Mouse (Mus musculus) stomach, postnatal 0 days (tissue): ENCODE data around the gene Crebl2.

Experiments
- CTCF ChIP-seq: IDR thresholded peaks from 2 replicates; pipeline ENCODE4 v1.5.1; 2016; ENCODE audit warnings: antibody characterized with exemption, low read depth, mild to moderate bottlenecking, moderate library complexity
- EP300 ChIP-seq: optimal IDR thresholded peaks from 2 replicates; pipeline ENCODE3; 2016; ENCODE audit warnings: antibody characterized with exemption

GRCm38 (mm10) chr6:134817051-134817928 is 12.7 kb upstream of the Crebl2 start:
- TF ChIP-seq CTCF = no peak
- TF ChIP-seq EP300 = no peak
